Mouse (Mus musculus) subcutaneous adipose tissue, adult 2 months (tissue): ENCODE data around the gene Psma7. TPM values are rescaled to one million over a fixed set of nuclear protein-coding genes. Genes with fewer than 3 reads are reported as not detected.

Experiments
- polyA plus RNA-seq: library from polyadenylated mRNA; depleted of rRNA; stranded (reverse); fragments of >200 nt; gene quantifications from 2 replicates; pipeline ENCODE4 v1.2.3, GENCODE M21; 2012; ENCODE audit warnings: low replicate concordance; rRNA removed

Psma7 gene
- 151 and 180 TPM in 2 replicates for polyA plus RNA-seq

GRCm38 (mm10) chr2:180042256-180042857, at the start of gene Psma7, which contains the start of gene Ss18l1:
Psma7 (minus strand) TSS chr2:180042433.
Ss18l1 (plus strand) TSS chr2:180042509.

GRCm38 (mm10) chr2:180070481-180071453, 28.5 kb upstream of the Psma7 start, which contains the start of gene Mtg2:
Mtg2 (plus strand) TSS chr2:180070588.

GRCm38 (mm10) chr2:180024401-180025098, 17.7 kb downstream of the Psma7 start, which contains the start of gene Lsm14b:
Lsm14b (plus strand) TSS chr2:180024987.

Other genes with a start within 250 kb of the Psma7 start
- 5.0 and 9.9 TPM in 2 replicates for gene Taf4, start 65.8 kb downstream of the Psma7 start, polyA plus RNA-seq
- 26.9 and 51.0 TPM in 2 replicates for gene Lsm14b, start 17.4 kb downstream of the Psma7 start, polyA plus RNA-seq
- gene Ss18l1, start 76 bp upstream of the Psma7 start, polyA plus RNA-seq, result 6.6 and 8.6 TPM in 2 replicates
- gene Mtg2, start 28.2 kb upstream of the Psma7 start, polyA plus RNA-seq, result 22.5 and 26.8 TPM in 2 replicates
- gene Hrh3, start 62.1 kb upstream of the Psma7 start, polyA plus RNA-seq, result not detected in 2 replicates
- gene Osbpl2, start 76.9 kb upstream of the Psma7 start, polyA plus RNA-seq, result 28.5 and 35.1 TPM in 2 replicates
- gene Adrm1, start 129.1 kb upstream of the Psma7 start, polyA plus RNA-seq, result 113 and 131 TPM in 2 replicates
- 65.2 and 108 TPM in 2 replicates for gene Lama5, start 183.4 kb upstream of the Psma7 start, polyA plus RNA-seq
- gene Rps21, start 214.9 kb upstream of the Psma7 start, polyA plus RNA-seq, result 1,598 and 4,384 TPM in 2 replicates
- gene Cables2, start 231.1 kb upstream of the Psma7 start, polyA plus RNA-seq, result 31.9 and 43.6 TPM in 2 replicates
- 1.9 TPM in 1 of 2 replicates, not detected in the other for gene Rbbp8nl, start 247.4 kb upstream of the Psma7 start, polyA plus RNA-seq